Mouse (Mus musculus) 416B (cell line): ENCODE measurements around the gene Tubgcp2.
A peak's percentile ranks its signal among the peaks of the same experiment; 100 is the strongest.

Source experiments
- DNase-seq: peaks from one replicate; pipeline ENCODE4 v3.0.0; 2011; ENCODE audit warnings: low read depth

Tubgcp2 gene

GRCm38 (mm10) chr7:140047811-140048311, 11.4 kb upstream of the Tubgcp2 start:
- no peak for DNase-seq

- no peak for DNase-seq
These were observed 9.1 kb upstream of the Tubgcp2 start for GRCm38 (mm10) chr7:140045546-140045945.

GRCm38 (mm10) chr7:140042728-140043127, 6.3 kb upstream of the Tubgcp2 start:
- no peak for DNase-seq

GRCm38 (mm10) chr7:140037171-140037555, 694 bp upstream of the Tubgcp2 start:
- DNase-seq = no peak

GRCm38 (mm10) chr7:140035456-140035855, 1.0 kb downstream of the Tubgcp2 start:
- peak; percentile 14 for DNase-seq

- DNase-seq = no peak
These were observed 3.1 kb downstream of the Tubgcp2 start for GRCm38 (mm10) chr7:140033386-140033785.

- no peak for DNase-seq
These were observed 4.1 kb downstream of the Tubgcp2 start for GRCm38 (mm10) chr7:140032366-140032765.

- DNase-seq = no peak
These were observed 4.7 kb downstream of the Tubgcp2 start for GRCm38 (mm10) chr7:140031771-140032170.

- no peak for DNase-seq
These were observed 25.1 kb downstream of the Tubgcp2 start for GRCm38 (mm10) chr7:140011336-140011735.

- DNase-seq = no peak
These were observed 28.7 kb downstream of the Tubgcp2 start for GRCm38 (mm10) chr7:140007781-140008180.

GRCm38 (mm10) chr7:140006861-140007611, 29.4 kb downstream of the Tubgcp2 start:
- no peak for DNase-seq

GRCm38 (mm10) chr7:140004666-140005065, 31.8 kb downstream of the Tubgcp2 start:
- DNase-seq = no peak

GRCm38 (mm10) chr7:140001086-140001740, 35.3 kb downstream of the Tubgcp2 start:
- DNase-seq = no peak

- no peak for DNase-seq
These were observed 37.6 kb downstream of the Tubgcp2 start for GRCm38 (mm10) chr7:139998691-139999350.

GRCm38 (mm10) chr7:139994676-139995075, 41.8 kb downstream of the Tubgcp2 start:
- peak; percentile 91 for DNase-seq

GRCm38 (mm10) chr7:139994202-139994601, 42.3 kb downstream of the Tubgcp2 start:
- DNase-seq = no peak

- DNase-seq = no peak
These were observed 42.9 kb downstream of the Tubgcp2 start for GRCm38 (mm10) chr7:139993532-139993931.

- peak; percentile 94 for DNase-seq
These were observed 44.1 kb downstream of the Tubgcp2 start, which contains the start of gene Adam8 for GRCm38 (mm10) chr7:139992406-139992805. Adam8 (minus strand) TSS chr7:139992562.

- no peak for DNase-seq
These were observed 45.5 kb downstream of the Tubgcp2 start for GRCm38 (mm10) chr7:139990864-139991394.

- no peak for DNase-seq
These were observed 48.2 kb downstream of the Tubgcp2 start for GRCm38 (mm10) chr7:139988272-139988671.

GRCm38 (mm10) chr7:139984505-139984904, 52.0 kb downstream of the Tubgcp2 start:
- DNase-seq = peak; percentile 90

GRCm38 (mm10) chr7:139982058-139982457, 54.4 kb downstream of the Tubgcp2 start:
- no peak for DNase-seq
